Mouse (Mus musculus) neural tube, embryonic 14.5 days (tissue): ENCODE measurements at regions not wholly inside any gene's neighbourhood (a gene's known extent, or its start where the extent isn't known, plus 50 kb on each side); places are given as distances from the start of the nearest gene placed in this dataset.

Source experiments
- ATAC-seq: fragments of 200-750 bp; cut with Nextera tagmentation; 2 replicates; pipeline ENCODE4 v1.8.0; 2017; ENCODE audit warnings: low read depth, mild to moderate bottlenecking, moderate TSS enrichment, moderate library complexity
- H3K27ac ChIP-seq: fragments of 300-500 bp; sonication (generic); 2 replicates; pipeline ENCODE4 v1.5.1; 2014; ENCODE audit warnings: low read depth, mild to moderate bottlenecking, control low read depth, low read length, moderate library complexity, mixed read lengths
- H3K27me3 ChIP-seq: fragments of 300-500 bp; sonication (generic); 2 replicates; pipeline ENCODE4 v1.6.1; 2014; ENCODE audit warnings: low read length; ENCODE audit not compliant: control insufficient read depth, insufficient read depth
- H3K36me3 ChIP-seq: fragments of 300-500 bp; sonication (generic); 2 replicates; pipeline ENCODE4 v1.6.1; 2014; ENCODE audit warnings: low read length, mixed read lengths; ENCODE audit not compliant: control insufficient read depth, insufficient read depth
- H3K4me1 ChIP-seq: fragments of 300-500 bp; sonication (generic); 2 replicates; pipeline ENCODE4 v1.6.1; 2014; ENCODE audit warnings: low read length; ENCODE audit not compliant: control insufficient read depth, insufficient read depth
- H3K4me2 ChIP-seq: fragments of 300-500 bp; sonication (generic); 2 replicates; pipeline ENCODE4 v1.6.1; 2014; ENCODE audit warnings: mild to moderate bottlenecking, low read depth, low read length, control low read depth
- H3K4me3 ChIP-seq: fragments of 300-500 bp; sonication (generic); 2 replicates; pipeline ENCODE4 v1.5.1; 2014; ENCODE audit warnings: low read depth, low read length, control low read depth, mixed read lengths
- H3K9ac ChIP-seq: fragments of 300-500 bp; sonication (generic); replicated peaks from 2 replicates; pipeline ENCODE4 v1.6.1; 2014; ENCODE audit warnings: low read depth, mild to moderate bottlenecking, control low read depth, low read length, mixed read lengths
- H3K9me3 ChIP-seq: fragments of 300-500 bp; sonication (generic); 2 replicates; pipeline ENCODE4 v1.6.1; 2016; ENCODE audit warnings: low read length; ENCODE audit not compliant: control insufficient read depth
- WGBS: fragments of 180-500 bp; shearing (Covaris S2); extraction: QIAGEN DNeasy Blood & Tissue Kit; methylation state at CpG from one replicate; pipeline ENCODE4 v1.1.7; 2014; 5-methylcytosine and 5-hydroxymethylcytosine counted together

DNA sequence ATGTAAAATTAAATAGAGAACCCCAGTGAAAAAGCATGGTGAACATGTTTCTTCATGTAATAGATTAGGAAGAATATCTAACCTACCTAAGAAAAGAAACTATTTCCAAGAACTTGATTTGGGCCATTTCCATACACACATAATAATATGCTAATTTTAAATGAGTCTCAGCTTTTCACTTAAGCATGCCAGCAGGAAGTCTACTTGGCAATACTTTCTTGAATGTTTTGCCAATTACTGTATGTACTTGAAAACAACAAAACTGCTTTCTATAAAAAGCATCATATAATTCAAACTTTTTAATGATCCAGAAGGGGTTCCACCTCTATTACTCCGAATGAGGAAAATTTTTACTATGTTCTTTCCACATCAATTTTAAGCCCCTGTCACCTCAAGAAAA lies 1036.9 kb downstream of the Pcdh17 start:
- Histone ChIP-seq H3K4me3 (no peak overlapping the region), H3K36me3 (no peaks in the 10 kb centered on the region), H3K9me3 (no peaks in the 10 kb centered on the region), H3K4me1 (no peaks in the 10 kb centered on the region), H3K9ac (no peak overlapping the region), H3K4me2 (no peak overlapping the region), H3K27me3 (no peaks in the 10 kb centered on the region), H3K27ac (no peak overlapping the region)
- no peak for ATAC-seq
- WGBS, result 90% methylated on average over 1 of the region's 1 CpGs

DNA sequence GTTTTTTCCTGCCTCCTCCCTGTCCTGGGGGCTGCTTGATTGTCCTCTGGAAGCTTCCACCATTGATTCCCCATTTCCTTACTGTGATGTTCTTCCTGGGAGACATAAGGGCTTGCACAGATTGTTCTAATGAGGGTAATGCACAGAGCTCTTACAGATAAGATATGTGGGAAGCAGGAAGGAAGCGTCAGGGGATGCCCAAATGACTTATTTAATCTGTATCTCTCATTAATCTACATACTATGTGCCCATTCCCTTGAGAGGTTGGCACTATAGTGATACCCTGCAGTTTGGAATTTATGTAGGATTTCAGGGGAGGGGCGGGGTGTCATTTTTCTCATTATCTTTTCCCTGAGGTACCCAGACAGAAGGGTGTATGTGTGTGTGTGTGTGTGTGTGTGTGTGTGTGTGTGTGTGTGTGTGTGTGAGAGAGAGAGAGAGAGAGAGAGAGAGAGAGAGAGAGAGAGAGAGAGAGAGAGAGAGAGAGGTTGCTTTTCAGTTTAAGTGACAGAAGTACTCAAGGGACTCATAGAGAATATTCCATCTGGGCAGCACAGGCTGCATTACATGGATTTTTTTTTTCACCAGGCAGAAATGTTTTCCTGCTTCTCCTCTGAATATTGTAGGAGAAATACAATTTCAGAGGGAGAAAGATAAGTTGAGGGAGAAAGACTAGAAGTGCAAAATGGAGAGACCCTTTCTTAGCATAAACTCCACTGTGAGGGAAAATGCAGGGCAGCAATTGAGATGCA lies 1064.2 kb downstream of the Pcdh17 start:
- H3K9ac ChIP-seq, result no peak overlapping the region
- no peak overlapping the region for H3K4me3 ChIP-seq
- no peaks in the 10 kb centered on the region for H3K36me3 ChIP-seq
- H3K4me2 ChIP-seq, result no peak overlapping the region
- no peak overlapping the region for H3K27ac ChIP-seq
- no peaks in the 10 kb centered on the region; the same call in 1 of the 2 replicates for H3K4me1 ChIP-seq
- peak; percentile 84 for ATAC-seq
- WGBS, result 43% methylated on average over 2 of the region's 2 CpGs
- no peaks in the 10 kb centered on the region for H3K27me3 ChIP-seq
- H3K9me3 ChIP-seq, result no peaks in the 10 kb centered on the region

DNA sequence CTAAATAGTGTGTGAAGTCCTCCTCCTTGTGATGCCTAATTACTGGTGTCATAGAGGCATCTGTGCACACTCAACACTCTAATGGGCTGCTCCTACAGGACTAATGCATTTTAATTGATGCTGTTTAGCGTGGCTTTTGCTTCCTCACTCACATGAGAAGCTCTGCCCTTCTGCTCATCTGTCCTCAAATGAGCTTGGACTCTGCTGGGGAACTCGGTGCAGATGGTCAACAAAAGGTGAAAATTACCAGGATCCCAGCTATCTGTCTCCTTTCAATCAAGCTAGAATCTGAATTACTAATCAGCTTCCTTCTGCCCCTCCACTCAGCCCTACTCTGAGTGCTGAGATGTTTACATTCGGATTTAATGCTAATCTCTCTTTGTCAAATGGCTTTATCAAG lies 1065.2 kb downstream of the Pcdh17 start:
- Histone ChIP-seq H3K4me3 (no peak overlapping the region), H3K27ac (no peak overlapping the region; the same call in 1 of the 2 replicates), H3K4me2 (no peak overlapping the region), H3K27me3 (no peaks in the 10 kb centered on the region), H3K4me1 (no peaks in the 10 kb centered on the region; the same call in 1 of the 2 replicates), H3K36me3 (no peaks in the 10 kb centered on the region), H3K9me3 (no peaks in the 10 kb centered on the region), H3K9ac (no peak overlapping the region)
- WGBS, result 12% methylated on average over 3 of the region's 3 CpGs
- ATAC-seq, result peak; percentile 65; the same call in 1 of the 2 replicates
